Mouse (Mus musculus) heart, adult 2 months (tissue): ENCODE measurements around the gene Scamp4.

Source experiments
- CTCF ChIP-seq: fragments of 200-600 bp; IDR thresholded peaks from 2 replicates; pipeline ENCODE4 v1.8.1; 2022; ENCODE audit warnings: antibody characterized with exemption, mild to moderate bottlenecking, moderate library complexity
- POLR2A ChIP-seq: fragments of 200-500 bp; IDR thresholded peaks from 2 replicates; pipeline ENCODE4 v1.6.1; 2011; ENCODE audit warnings: mild to moderate bottlenecking, low read depth, low read length, control low read depth; ENCODE audit not compliant: insufficient read depth

DNA sequence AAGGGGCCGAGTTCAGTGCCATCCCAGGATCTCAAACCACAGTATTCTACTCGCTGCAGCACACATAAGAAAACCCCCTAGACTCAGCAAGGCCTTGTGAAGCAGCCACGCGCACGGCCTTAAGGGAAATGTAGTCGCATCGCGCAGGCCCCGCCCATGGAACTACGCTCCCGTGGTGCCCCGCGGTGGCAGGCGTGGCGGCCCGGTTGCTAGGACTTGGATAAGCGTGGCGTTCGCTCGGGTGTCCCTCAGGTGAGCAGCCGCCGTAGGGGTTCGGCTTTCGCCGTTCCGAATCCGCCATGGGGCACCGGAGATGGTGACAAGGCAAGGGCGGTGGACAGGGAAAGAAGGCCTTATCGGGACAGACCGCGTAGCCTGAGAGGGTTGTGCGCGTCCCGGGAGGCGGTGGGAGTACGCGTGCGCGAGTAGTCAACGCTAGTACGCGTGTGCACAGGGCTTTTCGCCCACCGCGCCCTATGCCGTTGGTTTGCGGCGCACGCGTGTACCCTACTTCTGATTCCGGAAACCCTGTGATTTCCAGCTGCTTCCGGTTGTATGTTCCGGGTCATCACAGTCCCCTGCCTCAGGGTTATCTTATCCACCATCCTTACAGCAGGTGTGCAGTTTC is at the start of gene Scamp4, which contains the start of gene Adat3:
- TF ChIP-seq CTCF (no peak), POLR2A (peak; percentile 59)
